Mouse (Mus musculus): ENCODE data around the gene Akap6.

GRCm38 (mm10) chr12:52910345-52910744, 211.2 kb downstream of the Akap6 start:
- no peak for TF ChIP-seq CTCF (conservative IDR thresholded peaks at IDR 0.05; ENCODE audit: low read length)
- no peak for TF ChIP-seq NANOG (IDR thresholded peaks at IDR 0.05; ENCODE audit: borderline replicate concordance, low read length)

Measured in E14TG2a.4 (cell line).